Mouse (Mus musculus): ENCODE measurements around the gene Tmem51. TPM values are rescaled to one million over a fixed set of nuclear protein-coding genes. Genes with fewer than 3 reads are reported as not detected.

Gene Tmem51
- total RNA-seq, 2 experiments from 2014 or later, result 23.2 to 26.9 TPM

GRCm38 (mm10) chr4:142082703-142083102, 1.4 kb downstream of the Tmem51 start:
- intact Hi-C loops (cut with DNase I), result loop anchor here (2.0 to 5.0 kb wide), 2 partner anchors 14 to 75 kb away; no protein-coding TSS in a partner anchor
- no peak for DNase-seq

GRCm38 (mm10) chr4:142081631-142082283, 2.3 kb downstream of the Tmem51 start:
- intact Hi-C loops (cut with DNase I), result loop anchor here (2.0 to 5.0 kb wide), 2 partner anchors 15 to 74 kb away; no protein-coding TSS in a partner anchor
- peak; percentile 66 to 73 for DNase-seq

- DNase-seq, result peak in 1 of 2 experiments; percentile 60
- intact Hi-C loops (cut with DNase I), result loop anchor here (5.0 kb wide), 1 partner anchor 74 kb away; no protein-coding TSS in a partner anchor
These were observed 3.0 kb downstream of the Tmem51 start for GRCm38 (mm10) chr4:142080901-142081630.

GRCm38 (mm10) chr4:142080487-142080767, 3.7 kb downstream of the Tmem51 start:
- no peak for DNase-seq
- intact Hi-C loops (cut with DNase I), result loop anchor here (5.0 kb wide), 1 partner anchor 73 kb away; no protein-coding TSS in a partner anchor

GRCm38 (mm10) chr4:142079629-142080486, 4.2 kb downstream of the Tmem51 start:
- DNase-seq, result peak; percentile 51 to 63
- intact Hi-C loops (cut with DNase I), result loop anchor here (5.0 to 10.0 kb wide), 2 partner anchors 73 to 205 kb away; partner anchors contain the start of gene Efhd2

- peak; percentile 75 to 78 for DNase-seq
- intact Hi-C loops (cut with DNase I), result loop anchor here (10.0 kb wide), 1 partner anchor 203 kb away; the partner anchor contains the start of gene Efhd2
These were observed 6.4 kb downstream of the Tmem51 start for GRCm38 (mm10) chr4:142077572-142078271.

- DNase-seq, result no peak
- intact Hi-C loops (cut with DNase I), result loop anchor here (10.0 kb wide), 1 partner anchor 202 kb away; the partner anchor contains the start of gene Efhd2
These were observed 7.2 kb downstream of the Tmem51 start for GRCm38 (mm10) chr4:142076883-142077282.

- intact Hi-C loops (cut with DNase I), result loop anchor here (10.0 kb wide), 1 partner anchor 201 kb away; the partner anchor contains the start of gene Efhd2
- no peak for DNase-seq
These were observed 8.2 kb downstream of the Tmem51 start for GRCm38 (mm10) chr4:142075931-142076330.

- DNase-seq, result no peak
- intact Hi-C loops (cut with DNase I), result loop anchor here (10.0 kb wide), 1 partner anchor 199 kb away; the partner anchor contains the start of gene Efhd2
These were observed 9.9 kb downstream of the Tmem51 start for GRCm38 (mm10) chr4:142074060-142074732.

GRCm38 (mm10) chr4:142071243-142071991, 12.7 kb downstream of the Tmem51 start:
- DNase-seq, result no peak
- intact Hi-C loops (cut with DNase I), result loop anchor here (10.0 kb wide), 1 partner anchor 197 kb away; the partner anchor contains the start of gene Efhd2

- intact Hi-C loops (cut with DNase I), result loop anchor here (10.0 kb wide), 1 partner anchor 196 kb away; the partner anchor contains the start of gene Efhd2
- peak; percentile 51 to 54 for DNase-seq
These were observed 13.3 kb downstream of the Tmem51 start for GRCm38 (mm10) chr4:142070840-142071239.

GRCm38 (mm10) chr4:142068899-142069812, 14.9 kb downstream of the Tmem51 start:
- intact Hi-C loops (cut with DNase I), result no loop called here
- DNase-seq, result no peak

- intact Hi-C loops (cut with DNase I), result no loop called here
- no peak for DNase-seq
These were observed 17.5 kb downstream of the Tmem51 start for GRCm38 (mm10) chr4:142066576-142066975.

GRCm38 (mm10) chr4:142065835-142066234, 18.3 kb downstream of the Tmem51 start:
- peak; percentile 59 to 62 for DNase-seq
- intact Hi-C loops (cut with DNase I), result no loop called here

GRCm38 (mm10) chr4:142065270-142065669, 18.8 kb downstream of the Tmem51 start:
- intact Hi-C loops (cut with DNase I), result no loop called here
- peak; percentile 62 to 71 for DNase-seq

- intact Hi-C loops (cut with DNase I), result no loop called here
- no peak for DNase-seq
These were observed 19.4 kb downstream of the Tmem51 start for GRCm38 (mm10) chr4:142064582-142065228.

GRCm38 (mm10) chr4:142063057-142063534, 21.0 kb downstream of the Tmem51 start:
- intact Hi-C loops (cut with DNase I), result no loop called here
- no peak for DNase-seq
